Mouse (Mus musculus) G1E (cell line): ENCODE measurements around the gene Prpf18. TPM values are rescaled to one million over a fixed set of nuclear protein-coding genes. Genes with fewer than 3 reads are reported as not detected.

ENCODE experiments used
- ATAC-seq: 2 replicates; pipeline ENCODE4 v1.8.0; 2016; ENCODE audit warnings: mild to moderate bottlenecking; ENCODE audit not compliant: insufficient number of reproducible peaks, poor library complexity, low FRiP score, severe bottlenecking; ENCODE audit errors: extremely low read depth
- DNase-seq: peaks from one replicate; pipeline ENCODE4 v3.0.0; 2012; ENCODE audit warnings: low spot score
- H3K27me3 ChIP-seq: 2 replicates; pipeline ENCODE4 v1.6.1; 2012; ENCODE audit warnings: mild to moderate bottlenecking, low read length, inconsistent platforms; ENCODE audit not compliant: insufficient read depth
- H3K36me3 ChIP-seq: replicated peaks from 2 replicates; pipeline ENCODE3; 2012; ENCODE audit warnings: mild to moderate bottlenecking, inconsistent platforms
- H3K4me1 ChIP-seq: 2 replicates; pipeline ENCODE4 v1.6.1; 2012; ENCODE audit warnings: low read depth, low read length, inconsistent platforms, mixed read lengths; ENCODE audit not compliant: insufficient read depth
- H3K4me3 ChIP-seq: 2 replicates; pipeline ENCODE4 v1.5.1; 2012; ENCODE audit warnings: low read depth, mild to moderate bottlenecking, inconsistent platforms, low read length, moderate library complexity, mixed read lengths
- H3K9me3 ChIP-seq: replicated peaks from 2 replicates; pipeline ENCODE4 v1.6.1; 2012; ENCODE audit warnings: inconsistent platforms
- CTCF ChIP-seq: IDR thresholded peaks from 2 replicates; pipeline ENCODE4 v1.5.1; 2012; ENCODE audit warnings: low read depth, low read length, inconsistent platforms, mixed read lengths
- GATA1 ChIP-seq: IDR thresholded peaks from 2 replicates; pipeline ENCODE4 v1.6.1; 2012; ENCODE audit warnings: borderline replicate concordance, low read length, inconsistent platforms, mixed read lengths
- GATA2 ChIP-seq: IDR thresholded peaks from 2 replicates; pipeline ENCODE4 v1.6.1; 2012; ENCODE audit warnings: low read depth, low read length, inconsistent platforms, borderline replicate concordance
- POLR2AphosphoS5 ChIP-seq: IDR thresholded peaks from 2 replicates; pipeline ENCODE4 v1.6.1; 2012; ENCODE audit warnings: low read depth, low read length, inconsistent platforms; ENCODE audit not compliant: insufficient replicate concordance
- TAL1 ChIP-seq: conservative IDR thresholded peaks from 2 replicates; pipeline ENCODE4 v1.6.1; 2012; ENCODE audit warnings: low read depth, low read length, inconsistent platforms, mixed read lengths
- polyA plus RNA-seq: library from polyadenylated mRNA; stranded (reverse); fragments of >175 nt; gene quantifications from 2 replicates; pipeline ENCODE4 v1.2.3, GENCODE M21; 2012
- total RNA-seq, 2 experiments: library from RNA; stranded (forward) in 1 of 2; stranded (reverse) in 1 of 2; fragments of 200-1000 nt in 1 of 2; fragments of >200 nt in 1 of 2; fragmentation: Nextera tagmentation in 1 of 2; gene quantifications; 2 replicates each; pipeline ENCODE4 v1.2.3; 2014 to 2017

The Prpf18 gene
- total and polyA plus RNA-seq, 3 experiments = 41.5 to 60.5 (median 44.1) TPM

GRCm38 (mm10) chr2:4630197-4630835 lies 21.6 kb downstream of the Prpf18 start:
- no peak for DNase-seq

GRCm38 (mm10) chr2:4629470-4629869 lies 22.4 kb downstream of the Prpf18 start:
- H3K36me3 ChIP-seq = peaks cover 74% of the 10 kb centered on the region
- no peak for ATAC-seq
- DNase-seq = no peak
- no peak overlapping the region for H3K4me3 ChIP-seq
- TF ChIP-seq CTCF (no peak), POLR2AphosphoS5 (no peak), GATA1 (no peak), GATA2 (no peak), TAL1 (no peak)
- H3K9me3 ChIP-seq = no peaks in the 10 kb centered on the region
- no peaks in the 10 kb centered on the region for H3K27me3 ChIP-seq
- no peaks in the 10 kb centered on the region for H3K4me1 ChIP-seq

More at GRCm38 (mm10) chr2:4630197-4630835, 21.6 kb downstream of the Prpf18 start:
- no peaks in the 10 kb centered on the region for H3K27me3 ChIP-seq
- H3K4me3 ChIP-seq = no peak overlapping the region
- TF ChIP-seq GATA1 (no peak), POLR2AphosphoS5 (no peak), GATA2 (no peak), TAL1 (no peak), CTCF (no peak)
- H3K4me1 ChIP-seq = no peaks in the 10 kb centered on the region
- peaks cover 79% of the 10 kb centered on the region for H3K36me3 ChIP-seq
- ATAC-seq = no peak
- H3K9me3 ChIP-seq = no peaks in the 10 kb centered on the region

- H3K4me3 ChIP-seq = no peak overlapping the region
- no peaks in the 10 kb centered on the region for H3K9me3 ChIP-seq
- no peaks in the 10 kb centered on the region for H3K4me1 ChIP-seq
- ATAC-seq (no peak), DNase-seq (no peak)
- TF ChIP-seq TAL1 = no peak
- no peak for TF ChIP-seq GATA2
- TF ChIP-seq POLR2AphosphoS5 = no peak
- no peak for TF ChIP-seq GATA1
- no peak for TF ChIP-seq CTCF
- no peaks in the 10 kb centered on the region for H3K27me3 ChIP-seq
- H3K36me3 ChIP-seq = peaks cover 74% of the 10 kb centered on the region
Observed at GRCm38 (mm10) chr2:4628920-4629319, 23.0 kb downstream of the Prpf18 start.

- TF ChIP-seq GATA1 (no peak), CTCF (no peak), GATA2 (no peak), TAL1 (no peak), POLR2AphosphoS5 (no peak)
- Histone ChIP-seq H3K36me3 (peaks cover 73% of the 10 kb centered on the region), H3K4me3 (no peak overlapping the region), H3K27me3 (no peaks in the 10 kb centered on the region), H3K9me3 (no peaks in the 10 kb centered on the region), H3K4me1 (no peaks in the 10 kb centered on the region)
- no peak for ATAC-seq
- DNase-seq = no peak
Observed at GRCm38 (mm10) chr2:4626911-4627310, 25.0 kb downstream of the Prpf18 start.

- Histone ChIP-seq H3K27me3 (no peaks in the 10 kb centered on the region), H3K4me3 (no peak overlapping the region), H3K4me1 (peaks cover 3% of the 10 kb centered on the region; the same call in 1 of the 2 replicates), H3K36me3 (peaks cover 42% of the 10 kb centered on the region), H3K9me3 (no peaks in the 10 kb centered on the region)
- no peak for ATAC-seq
- DNase-seq = no peak
- TF ChIP-seq GATA1 (no peak), POLR2AphosphoS5 (no peak), GATA2 (no peak), CTCF (no peak), TAL1 (no peak)
Observed at GRCm38 (mm10) chr2:4621471-4621985, 30.4 kb downstream of the Prpf18 start.

- no peak for ATAC-seq
- TF ChIP-seq GATA1 (no peak), TAL1 (no peak), CTCF (no peak), POLR2AphosphoS5 (no peak), GATA2 (no peak)
- no peak overlapping the region for H3K4me3 ChIP-seq
- H3K4me1 ChIP-seq = peaks cover 3% of the 10 kb centered on the region; the same call in 1 of the 2 replicates
- H3K27me3 ChIP-seq = no peaks in the 10 kb centered on the region
- H3K36me3 ChIP-seq = peaks cover 35% of the 10 kb centered on the region
- DNase-seq = no peak
- H3K9me3 ChIP-seq = no peaks in the 10 kb centered on the region
Observed at GRCm38 (mm10) chr2:4620640-4621401, 31.1 kb downstream of the Prpf18 start.
